Mouse (Mus musculus) frontal cortex, adult 2 months (tissue): ENCODE results near the gene Epb41l2. TPM values are rescaled to one million over a fixed set of nuclear protein-coding genes. Genes with fewer than 3 reads are reported as not detected.

Source experiments
- DNase-seq, 2 experiments: peaks; one replicate each; pipeline ENCODE4 v3.0.0; 2022; ENCODE audit warnings: low spot score in 1 of 2; ENCODE audit errors: extremely low spot score in 1 of 2
- polyA plus RNA-seq: library from polyadenylated mRNA; depleted of rRNA; stranded (reverse); fragments of >200 nt; gene quantifications from 2 replicates; pipeline ENCODE4 v1.2.3, GENCODE M21; 2012

Epb41l2 gene
- polyA plus RNA-seq, 1 experiment, result 108 TPM

GRCm38 (mm10) chr10:25397767-25398690 is 38.4 kb downstream of the Epb41l2 start:
- DNase-seq, result peak in 1 of 2 experiments; percentile 31

DNA sequence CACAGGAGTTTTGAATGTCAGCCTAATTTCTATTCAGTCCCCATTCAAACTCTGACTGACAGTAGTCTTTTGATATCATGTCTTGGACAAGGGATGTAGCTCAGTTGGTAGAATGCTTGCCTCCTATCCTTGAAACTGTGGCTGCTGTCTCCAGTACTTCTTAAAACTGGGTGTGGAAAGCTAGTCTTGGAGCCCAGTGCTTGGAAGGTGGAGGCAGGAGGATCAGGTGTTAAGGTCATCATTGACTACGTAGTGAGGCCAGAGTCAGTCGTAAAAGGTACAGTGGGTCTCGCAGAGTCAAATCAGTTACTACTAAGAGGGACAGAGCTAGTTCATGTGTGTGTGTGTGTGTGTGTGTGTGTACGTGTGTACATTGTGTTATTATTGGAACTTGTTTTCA is 39.4 kb downstream of the Epb41l2 start:
- DNase-seq, result no peak

DNA sequence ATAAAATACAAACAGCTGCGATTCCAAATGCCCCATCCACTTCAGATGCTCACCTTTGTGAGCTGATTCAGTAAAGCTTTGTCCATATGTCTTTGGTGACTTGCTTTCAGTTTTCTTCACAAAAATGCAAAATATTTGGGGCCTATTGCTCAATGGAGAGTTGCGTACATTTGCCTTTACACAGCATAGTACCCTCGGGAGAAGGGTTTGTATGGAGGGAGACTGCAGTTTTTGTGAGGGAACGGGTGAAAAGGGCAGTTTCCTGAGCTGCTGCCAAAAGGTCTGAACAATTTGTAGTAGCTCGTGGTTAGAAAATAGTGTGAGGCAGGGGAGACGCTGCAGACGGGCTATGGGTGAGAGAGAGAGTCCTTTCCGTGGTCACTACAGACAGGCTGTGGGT is 40.5 kb downstream of the Epb41l2 start:
- DNase-seq, result no peak

GRCm38 (mm10) chr10:25400646-25401045 is 41.0 kb downstream of the Epb41l2 start:
- no peak for DNase-seq

DNA sequence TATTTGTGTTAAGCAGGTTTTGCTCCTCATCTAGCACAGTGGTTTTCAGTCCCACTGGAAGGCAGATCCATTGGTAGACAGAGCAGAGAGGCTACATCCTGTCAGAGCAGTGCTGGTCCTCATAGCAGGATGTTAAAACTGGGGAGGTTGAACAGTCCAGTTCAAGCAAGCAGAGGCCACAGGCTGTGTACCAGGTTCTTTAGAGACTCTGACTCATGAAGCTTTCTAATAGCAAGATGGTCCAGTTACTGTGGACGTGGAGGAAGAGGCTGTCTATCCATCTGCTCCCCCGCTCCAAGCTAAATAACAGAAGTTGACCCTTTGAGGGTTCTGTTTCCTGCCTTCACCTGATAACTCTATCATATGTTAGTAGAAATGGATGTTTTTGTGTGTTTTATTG is 41.8 kb downstream of the Epb41l2 start:
- no peak for DNase-seq

DNA sequence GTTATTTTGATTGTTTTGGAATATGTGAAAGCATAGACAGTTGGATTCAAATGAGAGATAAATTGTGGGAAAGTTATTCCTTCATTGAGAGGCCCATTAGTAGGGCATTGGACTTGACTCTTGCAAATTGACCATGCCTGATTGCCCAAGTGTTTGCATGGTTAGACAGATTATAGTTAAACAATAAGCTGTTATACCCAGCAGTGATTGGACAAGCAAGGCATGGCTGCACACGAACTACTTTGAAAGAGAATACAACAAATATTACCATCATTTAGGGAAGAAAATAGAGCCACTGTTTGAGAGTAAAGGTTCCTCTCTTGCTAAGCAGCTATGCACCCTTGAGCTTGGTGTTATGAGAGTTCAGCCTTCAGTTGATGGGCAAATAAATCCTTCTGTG is 43.3 kb downstream of the Epb41l2 start:
- no peak for DNase-seq

DNA sequence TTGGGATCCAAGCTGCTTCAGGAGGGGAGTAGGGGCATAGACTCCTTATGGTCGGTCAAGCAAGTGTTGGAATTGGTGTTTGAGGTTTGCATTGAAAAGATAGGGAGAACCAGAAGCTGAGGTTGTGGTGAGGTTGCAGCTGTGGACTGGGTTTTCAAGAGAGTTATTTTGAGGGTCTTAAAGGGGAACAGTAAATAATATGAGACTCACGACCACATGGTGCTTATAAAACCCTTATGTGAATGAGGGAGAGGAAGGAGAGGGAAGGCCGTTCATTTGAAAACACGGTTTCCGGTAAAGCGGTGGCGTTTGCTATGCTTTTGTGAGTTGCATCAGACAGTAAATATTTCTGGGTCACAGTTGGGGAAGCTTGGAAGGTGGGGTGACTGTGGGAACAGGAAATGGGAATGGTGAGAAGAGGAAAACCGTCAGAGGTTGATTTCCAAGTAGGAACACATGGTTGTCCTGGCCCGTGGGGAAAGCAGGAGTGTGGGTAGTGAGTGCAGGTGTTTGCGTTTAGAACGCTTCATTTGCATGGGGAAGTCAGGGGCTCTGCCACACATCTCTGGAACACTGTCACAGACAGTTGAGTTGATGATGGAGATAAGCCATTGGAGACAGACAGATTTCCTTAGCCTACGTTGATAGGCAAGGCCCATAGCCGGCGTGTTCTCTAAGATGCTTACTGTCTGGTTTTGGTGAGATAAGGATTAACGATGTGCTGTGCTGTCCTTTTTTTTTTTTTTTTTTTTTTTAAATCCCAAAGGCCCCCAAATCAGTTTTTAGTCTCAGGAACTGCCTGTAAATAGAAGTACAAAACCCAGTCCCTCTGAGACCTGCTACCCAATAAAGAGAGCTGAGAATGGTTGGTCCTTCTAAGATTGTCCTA is 44.5 kb downstream of the Epb41l2 start:
- DNase-seq, result no peak

GRCm38 (mm10) chr10:25404702-25405098 is 45.1 kb downstream of the Epb41l2 start:
- DNase-seq, result no peak

- DNase-seq, result no peak
Observed at GRCm38 (mm10) chr10:25405551-25405950, 46.0 kb downstream of the Epb41l2 start.

GRCm38 (mm10) chr10:25406695-25407094 is 47.1 kb downstream of the Epb41l2 start:
- no peak for DNase-seq

GRCm38 (mm10) chr10:25408136-25408650 is 48.6 kb downstream of the Epb41l2 start:
- DNase-seq, result no peak

DNA sequence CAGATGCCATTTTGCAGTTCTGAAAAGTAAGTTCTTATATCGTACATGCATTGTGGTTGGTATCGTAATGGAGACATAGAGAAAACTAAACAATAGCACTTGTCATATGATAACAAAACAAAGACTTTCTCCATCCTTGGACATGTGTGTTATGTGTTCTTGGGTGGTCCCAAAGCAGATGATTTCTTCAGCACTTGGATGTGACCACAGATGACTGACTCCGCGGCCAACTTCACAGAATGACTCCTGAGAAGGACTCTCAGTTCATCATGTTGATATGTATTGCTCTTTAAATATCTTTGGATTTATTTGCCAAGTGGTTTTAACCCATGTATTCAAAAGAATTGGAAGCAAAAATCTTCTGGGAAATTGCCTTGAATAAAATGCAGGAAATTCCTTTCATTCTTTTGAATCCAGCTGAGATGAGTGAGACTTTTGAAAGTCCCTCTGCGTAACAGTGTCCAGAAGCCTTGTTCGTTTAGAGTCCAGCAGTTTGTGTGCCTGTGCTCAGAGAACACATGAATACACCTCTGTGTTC is 52.3 kb downstream of the Epb41l2 start:
- no peak for DNase-seq

DNA sequence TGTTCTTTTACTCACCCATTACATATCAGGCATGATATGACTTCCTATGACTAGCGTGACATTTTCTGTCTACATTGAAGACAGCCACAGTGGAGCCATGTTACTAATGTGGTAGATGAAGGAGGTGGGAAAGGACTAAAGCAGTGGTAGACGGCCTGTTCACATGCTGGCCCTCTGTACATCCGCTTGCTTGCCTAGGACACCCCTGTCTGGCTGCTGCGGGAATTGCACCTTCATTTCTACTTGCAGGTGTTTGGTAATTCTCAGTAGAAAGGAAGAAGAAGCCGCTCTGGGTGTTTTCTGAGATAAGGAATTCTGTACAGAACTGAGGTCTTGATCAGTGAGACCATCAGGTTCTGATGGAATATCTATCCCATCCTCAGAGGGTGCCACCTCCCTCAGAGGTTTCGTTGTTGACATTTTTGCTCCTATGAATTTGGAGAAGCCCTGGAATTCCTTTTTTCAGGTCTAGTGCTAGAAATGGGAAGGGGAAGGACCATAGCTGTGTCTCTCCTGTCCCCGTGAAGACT is 55.7 kb downstream of the Epb41l2 start:
- no peak for DNase-seq

- no peak for DNase-seq
Observed at GRCm38 (mm10) chr10:25416696-25417095, 57.1 kb downstream of the Epb41l2 start.

GRCm38 (mm10) chr10:25426058-25426457 is 66.5 kb downstream of the Epb41l2 start:
- DNase-seq, result no peak

DNA sequence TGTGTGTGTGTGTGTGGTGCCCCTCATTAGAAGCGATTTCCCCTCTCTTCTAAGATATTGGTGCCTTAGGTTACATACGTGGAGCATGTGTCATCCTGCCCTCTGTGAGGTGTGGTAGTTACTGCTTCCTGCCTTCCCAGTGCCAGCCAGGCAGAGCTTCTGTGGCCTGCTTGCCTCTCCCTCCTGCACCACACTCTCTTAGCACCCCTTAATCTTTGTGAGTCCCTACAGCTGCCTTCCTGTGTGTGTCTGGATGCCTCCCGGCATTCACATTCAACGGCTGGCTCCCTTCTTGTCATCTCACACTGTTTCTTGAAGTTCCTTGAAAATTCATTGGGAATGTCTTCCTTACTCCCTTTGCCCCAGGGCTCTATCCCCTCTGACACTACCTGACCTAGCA is 67.2 kb downstream of the Epb41l2 start:
- DNase-seq, result no peak

DNA sequence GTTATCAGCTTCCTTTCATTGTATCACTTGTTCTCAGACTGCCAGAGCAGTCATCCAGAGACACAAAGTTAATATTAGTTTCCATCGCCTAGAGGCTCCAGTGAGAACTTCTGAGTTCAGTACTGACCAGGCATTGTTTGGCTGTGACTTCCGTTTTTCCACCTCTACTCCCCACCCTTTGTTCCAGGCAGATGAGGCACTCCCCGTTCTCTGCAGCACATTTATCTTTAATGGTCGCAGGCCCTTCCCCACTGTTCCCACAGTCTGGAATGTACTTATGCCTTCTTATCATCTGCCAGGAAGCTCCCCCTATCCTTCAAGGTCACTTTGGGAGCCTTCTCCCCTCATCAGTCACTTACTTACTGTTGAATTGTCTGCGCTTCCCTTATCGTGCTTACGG is 67.9 kb downstream of the Epb41l2 start:
- DNase-seq, result no peak

- no peak for DNase-seq
Observed at GRCm38 (mm10) chr10:25428658-25429057, 69.1 kb downstream of the Epb41l2 start.

GRCm38 (mm10) chr10:25429346-25429745 is 69.7 kb downstream of the Epb41l2 start:
- DNase-seq, result no peak

GRCm38 (mm10) chr10:25430862-25431261 is 71.3 kb downstream of the Epb41l2 start:
- DNase-seq, result no peak

DNA sequence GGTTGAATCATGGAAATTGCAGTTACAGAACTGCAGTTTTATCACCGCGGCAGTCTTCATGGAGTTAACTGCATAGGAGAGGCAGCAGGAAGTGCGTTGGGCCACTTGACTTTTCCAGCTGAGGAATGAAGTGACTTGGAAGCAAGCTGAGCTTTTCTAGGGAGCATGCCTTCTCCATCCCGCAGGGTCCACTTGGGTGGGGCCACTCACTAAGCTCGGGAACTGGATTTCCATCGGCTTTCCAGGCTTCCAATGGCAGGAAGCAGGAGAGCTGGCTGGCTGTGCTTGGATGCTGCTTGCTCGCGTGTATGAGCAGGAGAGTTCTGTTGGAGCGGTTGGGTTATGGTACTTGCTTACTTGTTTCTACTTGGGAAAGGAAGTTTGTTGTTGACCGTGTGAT is 72.8 kb downstream of the Epb41l2 start:
- no peak for DNase-seq
